Mouse (Mus musculus) myocyte (in vitro differentiated cells): Measurements from ENCODE around the gene Mrps33. TPM values are rescaled to one million over a fixed set of nuclear protein-coding genes. Genes with fewer than 3 reads are reported as not detected.

Source experiments
- H3K27me3 ChIP-seq: one replicate; pipeline ENCODE4 v1.6.1; 2011; ENCODE audit not compliant: control insufficient read depth, insufficient read depth, insufficient read length
- H3K36me3 ChIP-seq: one replicate; pipeline ENCODE4 v1.6.1; 2011; ENCODE audit not compliant: control insufficient read depth, insufficient read depth
- H3K4me2 ChIP-seq: one replicate; pipeline ENCODE4 v1.6.1; 2011; ENCODE audit warnings: low read depth, control low read depth
- H3K4me3 ChIP-seq: one replicate; pipeline ENCODE4 v1.5.1; 2011; ENCODE audit warnings: mild to moderate bottlenecking, control low read depth, moderate library complexity
- H3K79me2 ChIP-seq: one replicate; pipeline ENCODE4 v1.6.1; 2011; ENCODE audit not compliant: control insufficient read depth, insufficient read depth
- H3ac ChIP-seq: one replicate; pipeline ENCODE4 v1.6.1; 2011; ENCODE audit not compliant: control insufficient read depth, insufficient read length
- CEBPB ChIP-seq: IDR thresholded peaks from 2 replicates; pipeline ENCODE4 v1.6.1; 2011; ENCODE audit warnings: mild to moderate bottlenecking, moderate library complexity; ENCODE audit not compliant: poor library complexity, insufficient read depth, severe bottlenecking
- E2F4 ChIP-seq: IDR thresholded peaks from one replicate; pipeline ENCODE4 v1.6.1; 2011; ENCODE audit warnings: mild to moderate bottlenecking, control low read depth, moderate library complexity; ENCODE audit not compliant: insufficient read depth
- MAX ChIP-seq: IDR thresholded peaks from one replicate; pipeline ENCODE4 v1.6.1; 2011; ENCODE audit warnings: low read depth, mild to moderate bottlenecking, control low read depth
- MYOD1 ChIP-seq, 3 experiments: IDR thresholded peaks; one replicate each; pipeline ENCODE4 v1.6.1; 2011; ENCODE audit warnings: control low read depth in 2 of 3, low read depth in 2 of 3, mild to moderate bottlenecking in 2 of 3, moderate library complexity in 1 of 3; ENCODE audit not compliant: insufficient read length in 2 of 3, control insufficient read depth in 1 of 3
- MYOG ChIP-seq, 3 experiments: IDR thresholded peaks; one replicate each; pipeline ENCODE4 v1.6.1; 2011; ENCODE audit warnings: control low read depth in 2 of 3, low read depth in 2 of 3, mild to moderate bottlenecking in 2 of 3; ENCODE audit not compliant: insufficient read length in 2 of 3, control insufficient read depth in 1 of 3, insufficient read depth in 1 of 3
- POLR2A ChIP-seq: IDR thresholded peaks from one replicate; pipeline ENCODE4 v1.6.1; 2011; ENCODE audit warnings: low read depth, mild to moderate bottlenecking, control low read depth, moderate library complexity; ENCODE audit not compliant: insufficient read length
- POLR2AphosphoS2 ChIP-seq: IDR thresholded peaks from one replicate; pipeline ENCODE4 v1.6.1; 2011; ENCODE audit warnings: low read depth, control low read depth; ENCODE audit not compliant: insufficient read length
- REST ChIP-seq: IDR thresholded peaks from one replicate; pipeline ENCODE4 v1.6.1; 2011; ENCODE audit warnings: mild to moderate bottlenecking, control low read depth, moderate library complexity; ENCODE audit not compliant: insufficient read depth, insufficient read length
- SRF ChIP-seq: IDR thresholded peaks from one replicate; pipeline ENCODE4 v1.6.1; 2011; ENCODE audit warnings: low read depth; ENCODE audit not compliant: control insufficient read depth, insufficient read length
- TCF12 ChIP-seq: IDR thresholded peaks from one replicate; pipeline ENCODE4 v1.6.1; 2011; ENCODE audit warnings: mild to moderate bottlenecking, control low read depth; ENCODE audit not compliant: poor library complexity, insufficient read depth, severe bottlenecking
- TCF3 ChIP-seq: IDR thresholded peaks from one replicate; pipeline ENCODE4 v1.6.1; 2011; ENCODE audit warnings: low read depth, control low read depth; ENCODE audit not compliant: insufficient read length
- USF1 ChIP-seq: IDR thresholded peaks from one replicate; pipeline ENCODE4 v1.6.1; 2011; ENCODE audit warnings: low read depth, mild to moderate bottlenecking, control low read depth, moderate library complexity
- polyA plus RNA-seq: library from polyadenylated mRNA; unstranded; fragments of >200 nt; fragmentation: generic; extraction: Trizol; gene quantifications from one replicate; pipeline ENCODE4 v1.2.1, GENCODE M21; 2012; ENCODE audit warnings: missing spikeins

Mrps33 gene
- polyA plus RNA-seq, 1 experiment: 113 TPM

GRCm38 (mm10) chr6:39782618-39783017 is 28.2 kb downstream of the Mrps33 start:
- H3ac ChIP-seq: no peak overlapping the region
- no peaks in the 10 kb centered on the region for H3K36me3 ChIP-seq
- H3K79me2 ChIP-seq: no peaks in the 10 kb centered on the region
- H3K27me3 ChIP-seq: peaks cover 14% of the 10 kb centered on the region
- no peak overlapping the region for H3K4me2 ChIP-seq
- no peak overlapping the region for H3K4me3 ChIP-seq
- TF ChIP-seq POLR2A (no peak), E2F4 (no peak), TCF12 (no peak), SRF (no peak), POLR2AphosphoS2 (no peak), REST (no peak), TCF3 (no peak), MYOD1 (IDR thresholded peaks at IDR 0.05; ENCODE audit: control insufficient read depth in 1 of 3, insufficient read length in 2 of 3, low read depth in 2 of 3) (no peak), MYOG (IDR thresholded peaks at IDR 0.05; ENCODE audit: control insufficient read depth in 1 of 3, insufficient read depth in 1 of 3, insufficient read length in 2 of 3, low read depth in 2 of 3) (no peak), MAX (no peak)

GRCm38 (mm10) chr6:39781766-39782530 is 28.8 kb downstream of the Mrps33 start:
- peaks cover 14% of the 10 kb centered on the region for H3K27me3 ChIP-seq
- H3K4me3 ChIP-seq: no peak overlapping the region
- H3K36me3 ChIP-seq: no peaks in the 10 kb centered on the region
- H3K4me2 ChIP-seq: no peak overlapping the region
- TF ChIP-seq E2F4: no peak
- no peak for TF ChIP-seq POLR2AphosphoS2
- no peak for TF ChIP-seq USF1
- TF ChIP-seq POLR2A: no peak
- TF ChIP-seq CEBPB: no peak
- no peak for TF ChIP-seq SRF
- TF ChIP-seq REST: no peak
- TF ChIP-seq MAX: no peak
- no peak for TF ChIP-seq TCF12
- no peak for TF ChIP-seq MYOG (IDR thresholded peaks at IDR 0.05; ENCODE audit: control insufficient read depth in 1 of 3, insufficient read depth in 1 of 3, insufficient read length in 2 of 3, low read depth in 2 of 3)
- no peak for TF ChIP-seq TCF3
- no peak for TF ChIP-seq MYOD1 (IDR thresholded peaks at IDR 0.05; ENCODE audit: control insufficient read depth in 1 of 3, insufficient read length in 2 of 3, low read depth in 2 of 3)
- H3K79me2 ChIP-seq: no peaks in the 10 kb centered on the region
- no peak overlapping the region for H3ac ChIP-seq

GRCm38 (mm10) chr6:39780857-39781666 is 29.7 kb downstream of the Mrps33 start:
- Histone ChIP-seq H3K79me2 (no peaks in the 10 kb centered on the region), H3ac (no peak overlapping the region), H3K36me3 (no peaks in the 10 kb centered on the region), H3K27me3 (peaks cover 17% of the 10 kb centered on the region), H3K4me2 (no peak overlapping the region), H3K4me3 (no peak overlapping the region)
- no peak for TF ChIP-seq USF1
- TF ChIP-seq MYOG (IDR thresholded peaks at IDR 0.05; ENCODE audit: control insufficient read depth in 1 of 3, insufficient read depth in 1 of 3, insufficient read length in 2 of 3, low read depth in 2 of 3): no peak
- TF ChIP-seq E2F4: no peak
- TF ChIP-seq CEBPB: no peak

- no peaks in the 10 kb centered on the region for H3K79me2 ChIP-seq
- no peak overlapping the region for H3K4me2 ChIP-seq
- no peaks in the 10 kb centered on the region for H3K36me3 ChIP-seq
- no peak overlapping the region for H3K4me3 ChIP-seq
- H3K27me3 ChIP-seq: peaks cover 17% of the 10 kb centered on the region
- no peak overlapping the region for H3ac ChIP-seq
- no peak for TF ChIP-seq CEBPB
- no peak for TF ChIP-seq USF1
- no peak for TF ChIP-seq SRF
- TF ChIP-seq MYOG (IDR thresholded peaks at IDR 0.05; ENCODE audit: control insufficient read depth in 1 of 3, insufficient read depth in 1 of 3, insufficient read length in 2 of 3, low read depth in 2 of 3): no peak
- no peak for TF ChIP-seq MYOD1 (IDR thresholded peaks at IDR 0.05; ENCODE audit: control insufficient read depth in 1 of 3, insufficient read length in 2 of 3, low read depth in 2 of 3)
- no peak for TF ChIP-seq POLR2AphosphoS2
- TF ChIP-seq REST: no peak
- TF ChIP-seq E2F4: no peak
- TF ChIP-seq MAX: no peak
- no peak for TF ChIP-seq POLR2A
Measured at GRCm38 (mm10) chr6:39778506-39778905, 32.3 kb downstream of the Mrps33 start.

GRCm38 (mm10) chr6:39776275-39776674 is 34.5 kb downstream of the Mrps33 start:
- Histone ChIP-seq H3K79me2 (no peaks in the 10 kb centered on the region), H3K4me2 (no peak overlapping the region), H3K27me3 (peaks cover 17% of the 10 kb centered on the region), H3ac (no peak overlapping the region), H3K4me3 (no peak overlapping the region), H3K36me3 (no peaks in the 10 kb centered on the region)
- no peak for TF ChIP-seq USF1
- TF ChIP-seq MYOD1 (IDR thresholded peaks at IDR 0.05; ENCODE audit: control insufficient read depth in 1 of 3, insufficient read length in 2 of 3, low read depth in 2 of 3): no peak
- no peak for TF ChIP-seq POLR2A
- no peak for TF ChIP-seq SRF
- TF ChIP-seq E2F4: no peak
- no peak for TF ChIP-seq TCF3
- TF ChIP-seq REST: no peak
- no peak for TF ChIP-seq CEBPB
- TF ChIP-seq MYOG (IDR thresholded peaks at IDR 0.05; ENCODE audit: control insufficient read depth in 1 of 3, insufficient read depth in 1 of 3, insufficient read length in 2 of 3, low read depth in 2 of 3): no peak
- no peak for TF ChIP-seq MAX
- no peak for TF ChIP-seq TCF12
- TF ChIP-seq POLR2AphosphoS2: no peak
